Mouse (Mus musculus) layer of hippocampus, adult 18-20 months (tissue): ENCODE measurements around the gene Ddx39b. TPM values are rescaled to one million over a fixed set of nuclear protein-coding genes. Genes with fewer than 3 reads are reported as not detected.

ENCODE experiments used
- microRNA-seq, 2 experiments: library from miRNA; unstranded; fragments of <30 nt; microRNA quantifications; one replicate each; pipeline ENCODE4 v1.2.0; 2021
- total RNA-seq, 2 experiments: library from RNA; stranded (reverse); gene quantifications; 2 replicates each; pipeline ENCODE4 v1.2.3; 2021

Ddx39b gene
- total RNA-seq, 2 experiments from 2014 or later: 210 to 215 TPM

Small RNA genes lying within 50 kb of the gene (microRNA-seq; reads per million reads assigned to microRNA genes)
- gene Mir6973a (0 reads per million in 2 experiments), gene Mir6974 (0 to 0.20 reads per million in 2 experiments), gene Mir6975 (0 reads per million in 2 experiments), gene Mir8094 (0 reads per million in 2 experiments)

Other genes starting within 250 kb of the Ddx39b start
- 10 to 100 TPM; 46.6 to 50.4 TPM for gene Vars, start 240.8 kb upstream of the Ddx39b start, total RNA-seq
- under 1 TPM; 0.15 to 0.22 TPM for gene Vwa7, start 225.2 kb upstream of the Ddx39b start, total RNA-seq
- 1 to 10 TPM in 1 of 2 experiments, not detected in 1; 1.4 TPM for gene Sapcd1, start 213.7 kb upstream of the Ddx39b start, total RNA-seq
- 1 to 10 TPM; 1.5 to 1.6 TPM for gene Msh5, start 195.0 kb upstream of the Ddx39b start, total RNA-seq
- gene Clic1, start 191.8 kb upstream of the Ddx39b start, total RNA-seq: 1 to 10 TPM; 7.7 to 8.3 TPM
- gene Ddah2, start 182.7 kb upstream of the Ddx39b start, total RNA-seq: 10 to 100 TPM in 1 of 2 experiments, 1 to 10 TPM in 1; 9.4 to 11.0 TPM
- gene Ly6g6c, start 176.4 kb upstream of the Ddx39b start, total RNA-seq: not detected
- gene Mpig6b, start 175.6 kb upstream of the Ddx39b start, total RNA-seq: not detected
- 1 to 10 TPM; 3.6 to 5.0 TPM for gene Ly6g6e, start 164.8 kb upstream of the Ddx39b start, total RNA-seq
- gene Ly6g6d, start 163.7 kb upstream of the Ddx39b start, total RNA-seq: 1 to 10 TPM in 1 of 2 experiments, under 1 TPM in 1; 0.87 to 2.0 TPM
- gene Ly6g6f, start 156.1 kb upstream of the Ddx39b start, total RNA-seq: under 1 TPM; 0.57 to 0.58 TPM
- gene Abhd16a, start 152.5 kb upstream of the Ddx39b start, total RNA-seq: 100 to 1,000 TPM in 1 of 2 experiments, 10 to 100 TPM in 1; 97.6 to 103 TPM
- gene Ly6g5c, start 133.5 kb upstream of the Ddx39b start, total RNA-seq: not detected
- gene Ly6g5b, start 126.3 kb upstream of the Ddx39b start, total RNA-seq: under 1 TPM; 0.30 to 0.56 TPM
- gene Gpank1, start 120.3 kb upstream of the Ddx39b start, total RNA-seq: 10 to 100 TPM; 15.2 to 17.1 TPM
- gene Csnk2b, start 119.7 kb upstream of the Ddx39b start, total RNA-seq: 100 to 1,000 TPM; 179 to 185 TPM
- 10 to 100 TPM; 22.5 to 28.9 TPM for gene D17H6S53E, start 115.4 kb upstream of the Ddx39b start, total RNA-seq
- gene Apom, start 109.7 kb upstream of the Ddx39b start, total RNA-seq: not detected
- gene Bag6, start 106.6 kb upstream of the Ddx39b start, total RNA-seq: 100 to 1,000 TPM; 323 to 339 TPM
- gene Prrc2a, start 76.8 kb upstream of the Ddx39b start, total RNA-seq: 100 to 1,000 TPM; 317 to 343 TPM
- gene Aif1, start 65.7 kb upstream of the Ddx39b start, total RNA-seq: 10 to 100 TPM in 1 of 2 experiments, 1 to 10 TPM in 1; 9.4 to 13.0 TPM
- gene Lst1, start 53.3 kb upstream of the Ddx39b start, total RNA-seq: 1 to 10 TPM; 5.5 to 6.7 TPM
- gene Ltb, start 47.3 kb upstream of the Ddx39b start, total RNA-seq: under 1 TPM; 0.41 to 0.64 TPM
- not detected for gene Tnf, start 39.7 kb upstream of the Ddx39b start, total RNA-seq
- gene Lta, start 36.4 kb upstream of the Ddx39b start, total RNA-seq: under 1 TPM; 0.22 to 0.41 TPM
- gene Gm16181, start 20.9 kb upstream of the Ddx39b start, total RNA-seq: not detected
- gene Atp6v1g2, start 8.1 kb upstream of the Ddx39b start, total RNA-seq: 100 to 1,000 TPM; 637 to 681 TPM
- gene Nfkbil1, start 6.0 kb upstream of the Ddx39b start, total RNA-seq: 10 to 100 TPM; 13.6 to 15.8 TPM
- 10 to 100 TPM; 22.1 to 26.7 TPM for gene H2-D1, start 21.0 kb downstream of the Ddx39b start, total RNA-seq
- under 1 TPM; 0.15 to 0.25 TPM for gene H2-Q1, start 78.7 kb downstream of the Ddx39b start, total RNA-seq
- gene H2-Q2, start 100.5 kb downstream of the Ddx39b start, total RNA-seq: under 1 TPM; 0.46 to 0.50 TPM
- 1 to 10 TPM; 1.5 to 2.4 TPM for gene H2-Q4, start 137.9 kb downstream of the Ddx39b start, total RNA-seq
- under 1 TPM; 0.20 to 0.52 TPM for gene H2-Q6, start 183.1 kb downstream of the Ddx39b start, total RNA-seq
- gene H2-Q7, start 197.4 kb downstream of the Ddx39b start, total RNA-seq: under 1 TPM; 0.54 to 0.63 TPM
- under 1 TPM; 0.10 to 0.15 TPM for gene H2-Q10, start 228.3 kb downstream of the Ddx39b start, total RNA-seq